Mouse (Mus musculus) forebrain, embryonic 15.5 days (tissue): Measurements from ENCODE around the gene Tnik. TPM values are rescaled to one million over a fixed set of nuclear protein-coding genes. Genes with fewer than 3 reads are reported as not detected.

ENCODE experiments used
- ATAC-seq: fragments of 200-750 bp; cut with Nextera tagmentation; replicated peaks from 2 replicates; pipeline ENCODE4 v1.8.0; 2017; ENCODE audit warnings: mild to moderate bottlenecking, moderate TSS enrichment, moderate library complexity
- H3K27ac ChIP-seq: fragments of 300-500 bp; sonication (generic); replicated peaks from 2 replicates; pipeline ENCODE4 v1.5.1; 2015; ENCODE audit warnings: mild to moderate bottlenecking, inconsistent platforms
- H3K27me3 ChIP-seq: fragments of 300-500 bp; sonication (generic); 2 replicates; pipeline ENCODE4 v1.6.1; 2015; ENCODE audit warnings: inconsistent platforms
- H3K36me3 ChIP-seq: fragments of 300-500 bp; sonication (generic); 2 replicates; pipeline ENCODE4 v1.6.1; 2015; ENCODE audit warnings: mild to moderate bottlenecking, inconsistent platforms
- H3K4me1 ChIP-seq: fragments of 300-500 bp; sonication (generic); 2 replicates; pipeline ENCODE4 v1.6.1; 2015; ENCODE audit warnings: inconsistent platforms
- H3K4me2 ChIP-seq: fragments of 300-500 bp; sonication (generic); replicated peaks from 2 replicates; pipeline ENCODE4 v1.6.1; 2015; ENCODE audit warnings: mild to moderate bottlenecking, inconsistent platforms
- H3K4me3 ChIP-seq: fragments of 300-500 bp; sonication (generic); 2 replicates; pipeline ENCODE4 v1.5.1; 2015; ENCODE audit warnings: mild to moderate bottlenecking, inconsistent platforms
- H3K9ac ChIP-seq: fragments of 300-500 bp; sonication (generic); replicated peaks from 2 replicates; pipeline ENCODE4 v1.6.1; 2015; ENCODE audit warnings: mild to moderate bottlenecking, inconsistent platforms
- H3K9me3 ChIP-seq: fragments of 300-500 bp; sonication (generic); 2 replicates; pipeline ENCODE4 v1.6.1; 2016; ENCODE audit warnings: inconsistent platforms
- WGBS: fragments of 180-500 bp; shearing (Covaris S2); methylation state at CpG from one replicate; pipeline ENCODE4 v1.1.7; 2015; ENCODE audit warnings: mixed read lengths; 5-methylcytosine and 5-hydroxymethylcytosine counted together
- polyA plus RNA-seq: library from polyadenylated mRNA; unstranded; fragments of >200 nt; fragmentation: Nextera tagmentation; extraction: Ambion mirVana; gene quantifications from 2 replicates; pipeline ENCODE4 v1.2.1, GENCODE M21; 2015

Gene Tnik
- polyA plus RNA-seq, 1 experiment from 2014 or later = 97.8 TPM

DNA sequence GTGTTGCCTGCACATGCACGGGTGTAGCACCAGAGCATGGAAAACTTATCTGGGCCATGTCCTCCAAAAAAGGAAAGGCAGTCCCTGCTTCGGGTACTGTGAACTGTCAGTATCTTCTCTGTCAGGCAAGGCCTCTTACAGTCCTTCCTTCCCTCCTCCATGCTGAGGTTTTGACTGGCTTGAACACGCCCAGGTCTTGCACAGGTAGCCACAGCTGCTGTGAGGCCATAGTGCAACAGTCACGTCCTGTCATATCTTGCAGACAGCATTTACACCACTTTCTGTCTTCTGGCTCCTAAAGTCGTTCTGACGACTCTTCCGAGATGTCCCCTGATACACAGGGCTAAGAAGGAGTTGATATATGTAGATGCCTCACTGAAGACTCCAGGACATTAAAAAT is 28.8 kb upstream of the Tnik start:
- Histone ChIP-seq H3K4me3 (no peak overlapping the region), H3K27ac (no peak overlapping the region), H3K4me1 (no peaks in the 10 kb centered on the region), H3K9me3 (no peaks in the 10 kb centered on the region), H3K36me3 (no peaks in the 10 kb centered on the region), H3K4me2 (no peak overlapping the region), H3K27me3 (no peaks in the 10 kb centered on the region), H3K9ac (no peak overlapping the region)
- 91% methylated on average over 6 of the region's 7 CpGs for WGBS
- ATAC-seq = no peak

DNA sequence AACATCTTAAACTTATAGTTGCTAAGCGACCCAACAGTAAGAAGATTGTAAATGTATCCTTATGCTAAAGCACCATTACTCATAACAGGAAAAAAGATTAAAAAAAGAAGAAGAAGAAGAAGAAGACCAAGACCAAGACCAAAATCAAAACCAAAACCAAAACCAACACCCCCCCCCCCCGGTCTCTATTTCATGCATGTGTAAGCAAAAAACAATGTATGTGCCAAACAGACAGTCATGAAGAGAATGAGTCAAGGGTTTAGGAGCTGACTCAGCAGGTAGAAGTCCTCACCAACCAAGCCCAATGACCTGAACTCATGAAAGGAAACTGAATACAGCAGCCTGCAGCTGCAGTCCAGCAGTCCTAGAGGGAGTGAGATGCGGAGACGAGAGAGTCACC is 26.3 kb upstream of the Tnik start:
- no peak for ATAC-seq
- Histone ChIP-seq H3K4me1 (no peaks in the 10 kb centered on the region), H3K4me3 (no peak overlapping the region), H3K36me3 (no peaks in the 10 kb centered on the region), H3K9ac (no peak overlapping the region), H3K4me2 (no peak overlapping the region), H3K9me3 (no peaks in the 10 kb centered on the region), H3K27me3 (no peaks in the 10 kb centered on the region), H3K27ac (no peak overlapping the region)
- WGBS = 90% methylated on average over 4 of the region's 4 CpGs

DNA sequence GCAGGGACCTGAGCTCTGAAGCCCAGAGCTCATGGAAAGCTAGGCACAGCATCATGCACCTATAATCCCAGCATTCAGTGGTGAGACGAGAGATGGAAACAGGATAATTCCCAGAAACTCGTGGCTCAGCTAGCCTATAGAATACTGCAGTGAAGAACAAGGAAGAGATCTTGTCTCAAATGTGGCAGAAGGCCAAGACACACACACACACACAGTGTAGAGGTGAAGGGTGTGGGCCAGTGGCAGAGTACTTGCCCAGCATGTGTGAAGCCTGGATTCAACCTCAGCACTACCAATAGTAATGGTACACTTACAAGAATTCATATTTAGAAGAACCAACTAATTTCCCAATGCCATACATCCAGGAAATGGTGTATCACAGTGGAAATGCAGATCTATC is 24.9 kb upstream of the Tnik start:
- WGBS = 75% methylated on average over 2 of the region's 2 CpGs
- no peak for ATAC-seq
- Histone ChIP-seq H3K4me1 (no peaks in the 10 kb centered on the region), H3K27me3 (no peaks in the 10 kb centered on the region), H3K27ac (no peak overlapping the region), H3K9ac (no peak overlapping the region), H3K4me3 (no peak overlapping the region), H3K9me3 (no peaks in the 10 kb centered on the region), H3K36me3 (no peaks in the 10 kb centered on the region), H3K4me2 (no peak overlapping the region)

DNA sequence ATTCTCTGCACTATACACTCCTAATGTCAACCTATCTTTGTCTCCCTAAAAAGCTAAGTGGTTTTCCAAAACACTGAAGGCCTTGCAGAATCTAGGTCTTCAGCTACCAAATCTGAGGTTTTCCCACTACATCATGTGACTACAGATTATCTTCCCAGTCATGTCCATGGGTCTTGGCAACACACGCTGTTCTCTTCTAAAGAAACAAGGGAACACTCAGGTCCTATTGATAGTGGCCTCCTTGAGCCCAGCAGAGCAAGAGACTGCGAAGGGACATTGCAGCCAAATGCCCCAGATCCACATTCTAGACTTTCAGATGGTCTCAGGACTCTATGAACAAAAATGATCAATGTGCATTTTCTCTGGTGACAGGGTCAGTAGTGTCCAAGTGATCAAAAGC is 20.5 kb upstream of the Tnik start:
- Histone ChIP-seq H3K36me3 (no peaks in the 10 kb centered on the region), H3K4me1 (no peaks in the 10 kb centered on the region), H3K4me2 (no peak overlapping the region), H3K9ac (no peak overlapping the region), H3K4me3 (no peak overlapping the region), H3K9me3 (no peaks in the 10 kb centered on the region), H3K27ac (no peak overlapping the region), H3K27me3 (no peaks in the 10 kb centered on the region)
- WGBS = 77% methylated on average over 2 of the region's 2 CpGs
- no peak for ATAC-seq

DNA sequence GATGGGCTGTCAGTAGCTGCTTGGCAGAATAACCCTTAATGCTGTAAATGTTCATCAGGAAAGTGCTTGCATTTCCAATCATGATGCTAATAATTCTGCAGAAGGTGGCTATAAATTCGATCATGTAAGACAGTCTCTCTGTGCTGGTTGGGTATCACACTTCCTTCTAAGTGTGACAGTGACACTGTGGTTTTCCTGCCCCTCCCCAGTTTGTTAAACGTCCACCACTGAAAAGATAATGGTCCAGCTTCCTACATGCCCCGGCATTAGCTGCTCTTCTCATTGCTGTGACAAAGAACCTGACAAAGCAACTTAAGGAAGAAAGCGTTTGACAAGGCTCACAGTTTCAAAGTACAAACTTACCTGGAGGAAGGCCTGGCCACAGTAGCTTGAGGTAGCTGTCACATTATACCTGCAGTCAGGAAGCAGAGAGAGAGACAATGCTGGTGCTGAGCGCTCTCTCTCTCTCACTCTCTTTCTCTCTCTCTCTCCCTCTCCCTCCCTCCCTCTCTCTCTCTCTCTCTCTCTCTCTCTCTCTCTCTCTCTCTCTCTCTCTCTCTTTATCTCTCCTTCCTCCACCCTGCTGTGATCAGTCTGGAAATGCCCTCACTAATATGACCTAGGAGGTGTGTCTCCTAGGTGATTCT is 18.6 kb upstream of the Tnik start:
- 87% methylated on average over 5 of the region's 5 CpGs for WGBS
- no peaks in the 10 kb centered on the region for H3K4me1 ChIP-seq
- no peaks in the 10 kb centered on the region for H3K27me3 ChIP-seq

DNA sequence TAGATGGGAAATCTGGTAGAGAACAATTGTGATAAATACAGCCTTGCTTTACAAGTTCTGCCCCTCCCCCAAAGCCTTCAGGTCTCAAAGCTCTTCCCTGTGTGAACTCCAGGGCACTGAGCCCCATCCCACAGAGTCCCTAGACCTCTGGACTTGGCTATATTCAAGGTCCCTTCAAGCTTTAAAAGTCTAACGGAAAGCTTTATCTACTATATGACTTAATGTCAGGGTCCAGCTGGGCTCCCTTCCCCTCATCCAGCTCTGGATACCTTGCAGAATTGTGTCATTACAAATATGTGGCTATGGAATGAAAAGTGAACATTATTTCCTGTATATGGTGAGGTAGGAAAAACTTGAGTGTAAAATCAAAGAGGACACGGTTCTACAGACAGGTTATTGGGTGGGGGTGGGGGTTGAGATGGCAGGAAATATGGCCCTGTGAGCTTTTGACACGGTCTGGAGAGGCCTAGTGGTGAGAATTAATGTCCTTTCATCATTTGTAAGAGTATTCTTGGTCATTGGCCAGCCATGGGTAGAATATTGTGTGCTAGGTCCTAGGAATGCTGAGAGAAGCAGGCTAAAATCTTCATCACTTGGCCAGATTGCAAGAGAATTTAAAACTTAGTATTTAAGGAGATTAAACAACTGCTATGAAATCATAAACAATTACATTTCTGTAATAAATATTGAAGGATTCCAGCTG is 14.6 kb upstream of the Tnik start:
- Histone ChIP-seq H3K9ac (no peak overlapping the region), H3K9me3 (no peaks in the 10 kb centered on the region), H3K36me3 (no peaks in the 10 kb centered on the region), H3K27ac (no peak overlapping the region), H3K4me1 (no peaks in the 10 kb centered on the region), H3K4me3 (no peak overlapping the region), H3K27me3 (no peaks in the 10 kb centered on the region), H3K4me2 (no peak overlapping the region)
- 75% methylated on average over 3 of the region's 3 CpGs for WGBS
- no peak for ATAC-seq

More for the DNA sequence above, 18.6 kb upstream of the Tnik start:
- Histone ChIP-seq H3K4me3 (no peak overlapping the region), H3K4me2 (no peak overlapping the region), H3K9ac (no peak overlapping the region), H3K9me3 (no peaks in the 10 kb centered on the region), H3K36me3 (no peaks in the 10 kb centered on the region), H3K27ac (no peak overlapping the region)
- no peak for ATAC-seq

DNA sequence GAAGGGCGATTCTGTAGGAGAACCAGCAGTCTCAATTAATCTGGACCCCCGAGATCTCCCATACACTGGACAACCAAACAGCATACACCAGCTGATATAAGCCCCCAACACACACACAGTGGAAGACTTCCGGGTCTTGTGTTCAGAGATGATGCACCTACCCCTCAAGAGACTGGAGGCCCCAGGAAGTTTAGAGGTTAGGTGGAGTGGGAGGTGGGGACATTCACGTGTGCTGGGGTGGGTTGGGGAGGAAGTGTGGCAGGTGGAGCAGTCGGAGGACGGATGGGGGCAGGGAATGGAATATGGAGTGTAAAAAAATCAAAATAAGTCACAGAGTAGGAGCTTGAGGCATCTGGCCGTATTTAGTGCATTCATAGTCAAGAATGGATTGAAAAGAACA is 7.3 kb upstream of the Tnik start:
- Histone ChIP-seq H3K4me3 (no peak overlapping the region), H3K27me3 (no peaks in the 10 kb centered on the region), H3K4me1 (no peaks in the 10 kb centered on the region), H3K36me3 (no peaks in the 10 kb centered on the region), H3K4me2 (no peak overlapping the region), H3K9ac (no peak overlapping the region), H3K9me3 (no peaks in the 10 kb centered on the region), H3K27ac (no peak overlapping the region)
- ATAC-seq = no peak
- WGBS = 91% methylated on average over 7 of the region's 7 CpGs

DNA sequence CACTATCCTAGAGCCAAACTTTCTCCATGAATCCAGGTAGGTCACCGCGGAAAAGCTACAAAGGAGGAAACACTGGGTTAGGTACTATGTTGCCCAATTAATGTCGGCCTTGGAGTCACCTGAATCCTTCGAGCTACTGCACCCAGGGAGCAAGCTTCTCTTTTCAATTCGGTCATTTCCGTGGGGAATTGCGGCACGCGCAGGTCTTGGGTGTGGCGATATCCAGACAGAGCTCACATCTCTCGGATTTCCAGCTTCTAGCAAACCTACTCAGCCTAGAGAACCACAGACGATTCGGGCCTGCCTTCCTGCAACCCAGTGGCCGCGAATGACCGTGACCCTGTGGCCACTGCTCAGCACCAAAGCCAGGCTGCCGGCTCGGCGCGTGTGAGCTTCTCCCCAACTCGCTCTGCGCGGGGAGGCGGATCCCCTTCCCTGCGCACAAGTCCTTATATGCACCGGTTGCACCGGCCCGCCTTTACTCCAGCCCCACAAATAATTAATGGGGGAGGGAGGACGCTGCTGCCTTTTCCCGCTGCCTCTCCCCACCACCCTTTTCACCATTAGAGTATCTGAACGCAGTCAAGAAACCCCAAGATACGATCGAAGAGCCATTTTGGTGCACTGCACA is 528 bp upstream of the Tnik start:
- WGBS = under 1% methylated on average over 33 of the region's 33 CpGs
- H3K27ac ChIP-seq = peak overlapping the region; percentile 95
- peak overlapping the region; percentile 79 for H3K4me3 ChIP-seq

DNA sequence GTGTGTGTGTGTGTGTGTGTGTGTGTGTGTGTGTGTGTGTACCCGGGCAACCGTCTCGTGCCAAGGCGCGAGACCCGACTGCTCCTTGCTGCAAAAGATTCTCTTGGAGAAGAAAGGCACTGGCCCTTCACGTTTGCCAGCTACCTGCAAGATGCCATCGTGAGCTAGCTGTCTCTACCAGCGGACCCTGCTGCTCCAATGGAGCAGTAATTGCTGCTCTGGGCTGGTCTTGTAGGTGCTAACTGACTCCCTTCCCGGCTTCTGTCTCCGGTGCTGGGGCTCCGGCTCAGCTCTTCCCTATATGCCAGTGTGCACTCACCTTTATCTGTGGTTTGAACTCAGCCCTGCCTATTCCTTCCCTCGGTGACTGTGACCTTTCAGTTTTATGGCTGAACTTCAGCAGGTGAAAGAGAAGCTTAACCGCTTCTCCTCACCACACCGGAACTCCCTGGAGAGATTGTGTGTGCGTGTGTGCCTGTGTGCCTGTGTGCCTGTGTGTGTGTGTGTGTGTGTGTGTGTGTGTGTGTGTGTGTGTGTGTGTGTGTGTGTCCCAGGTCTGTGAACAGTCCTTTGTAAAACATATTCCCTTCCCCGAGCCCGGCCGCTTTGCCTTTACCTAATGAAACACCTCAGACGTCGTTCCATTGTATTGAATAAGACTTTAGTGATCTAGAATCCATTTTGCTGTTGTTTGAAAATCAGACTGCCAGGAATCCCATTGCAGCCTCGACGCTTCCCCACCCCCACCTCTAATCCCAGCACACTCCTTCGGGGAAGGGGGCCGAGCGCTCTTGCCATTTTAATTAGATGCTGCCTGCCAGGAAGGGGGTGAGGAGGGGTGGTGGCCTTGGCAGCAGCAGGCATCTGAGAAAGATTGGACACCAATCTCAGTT is 1.2 kb downstream of the Tnik start:
- Histone ChIP-seq H3K9me3 (no peaks in the 10 kb centered on the region), H3K4me1 (peaks cover 36% of the 10 kb centered on the region), H3K36me3 (no peaks in the 10 kb centered on the region), H3K27ac (peak overlapping the region; percentile 95), H3K4me2 (peak overlapping the region; percentile 85), H3K4me3 (peak overlapping the region; percentile 79), H3K9ac (peak overlapping the region; percentile 92), H3K27me3 (no peaks in the 10 kb centered on the region)
- WGBS = under 1% methylated on average over 26 of the region's 26 CpGs
- ATAC-seq = peak; percentile 35; the same call in 1 of the 2 replicates

More for the DNA sequence above, 528 bp upstream of the Tnik start:
- peak overlapping the region; percentile 85 for H3K4me2 ChIP-seq
- H3K9me3 ChIP-seq = no peaks in the 10 kb centered on the region
- peak; percentile 47 for ATAC-seq
- peaks cover 23% of the 10 kb centered on the region for H3K4me1 ChIP-seq
- H3K27me3 ChIP-seq = no peaks in the 10 kb centered on the region
- no peaks in the 10 kb centered on the region for H3K36me3 ChIP-seq
- H3K9ac ChIP-seq = peak overlapping the region; percentile 92

DNA sequence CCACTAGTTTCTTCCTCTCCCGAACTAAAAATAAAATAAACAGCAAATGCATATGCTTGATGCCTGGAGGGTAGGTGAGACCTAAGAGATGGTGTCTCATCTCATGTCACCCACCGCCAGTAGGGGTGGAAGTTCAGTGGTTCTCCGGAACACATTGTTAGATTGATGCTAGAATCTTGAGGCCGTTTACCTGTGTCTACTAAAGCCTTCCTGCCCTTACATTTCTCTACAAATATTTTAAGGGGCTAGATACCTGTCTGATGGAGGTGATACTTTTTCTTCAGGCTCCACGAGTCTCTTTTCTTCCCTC is 1.8 kb downstream of the Tnik start:
- Histone ChIP-seq H3K4me1 (peaks cover 39% of the 10 kb centered on the region), H3K4me3 (peak overlapping the region; percentile 79), H3K36me3 (no peaks in the 10 kb centered on the region), H3K27ac (peak overlapping the region; percentile 95), H3K27me3 (no peaks in the 10 kb centered on the region), H3K4me2 (peak overlapping the region; percentile 85), H3K9ac (peak overlapping the region; percentile 92), H3K9me3 (no peaks in the 10 kb centered on the region)
- 11% methylated on average over 5 of the region's 5 CpGs for WGBS
- no peak for ATAC-seq

DNA sequence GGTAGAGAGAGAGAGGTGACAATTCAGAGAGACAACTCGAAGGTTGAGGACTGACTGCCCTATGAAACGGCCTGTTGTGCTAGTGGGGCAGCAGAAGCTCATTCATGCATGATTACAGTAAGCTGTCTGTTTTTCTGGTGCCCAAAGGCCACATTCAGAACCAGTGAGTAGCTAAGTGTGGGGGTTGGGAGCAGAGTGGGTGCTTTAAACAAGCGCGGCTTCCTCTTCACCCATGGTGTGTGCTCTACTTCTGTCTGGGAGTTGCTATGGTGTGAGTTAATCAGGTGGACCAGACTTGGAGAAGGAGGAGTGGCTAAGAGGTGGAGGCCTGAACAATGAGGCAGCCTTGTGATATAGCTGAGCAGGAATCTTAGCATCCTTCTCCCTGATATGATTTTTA is 2.2 kb downstream of the Tnik start:
- ATAC-seq = peak; percentile 39
- Histone ChIP-seq H3K4me1 (peaks cover 43% of the 10 kb centered on the region), H3K9ac (peak overlapping the region; percentile 92), H3K27me3 (no peaks in the 10 kb centered on the region), H3K36me3 (no peaks in the 10 kb centered on the region), H3K27ac (peak overlapping the region; percentile 95), H3K4me3 (peak overlapping the region; percentile 79), H3K4me2 (peak overlapping the region; percentile 85), H3K9me3 (no peaks in the 10 kb centered on the region)
- 19% methylated on average over 4 of the region's 4 CpGs for WGBS

DNA sequence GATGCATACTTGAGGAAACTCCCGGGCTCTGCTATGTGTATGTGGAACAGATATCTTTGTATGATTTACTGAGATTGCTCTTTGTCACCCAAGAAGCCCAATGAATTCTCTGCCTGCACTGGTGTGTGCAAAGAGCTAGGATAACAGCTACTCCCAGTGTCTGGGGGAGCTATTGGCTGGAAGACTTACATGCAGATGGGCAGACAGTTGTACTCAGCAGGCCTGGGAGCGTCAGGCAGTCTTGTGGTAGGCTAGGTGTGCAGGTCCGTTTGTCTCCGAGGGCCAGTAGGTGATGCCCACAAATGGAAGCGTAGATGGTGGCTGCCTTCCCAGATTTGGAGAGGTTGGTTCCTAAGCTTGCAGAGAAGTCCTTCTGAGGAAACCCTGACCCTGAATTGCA is 2.6 kb downstream of the Tnik start:
- H3K9ac ChIP-seq = peak overlapping the region; percentile 92
- H3K36me3 ChIP-seq = no peaks in the 10 kb centered on the region
- no peaks in the 10 kb centered on the region for H3K9me3 ChIP-seq
- H3K4me1 ChIP-seq = peaks cover 46% of the 10 kb centered on the region
- 52% methylated on average over 5 of the region's 5 CpGs for WGBS
- no peaks in the 10 kb centered on the region for H3K27me3 ChIP-seq
- H3K27ac ChIP-seq = peak overlapping the region; percentile 95
- peak overlapping the region; percentile 79 for H3K4me3 ChIP-seq
- 0 out of 2 replicates have a peak, but pooled peaks have one; percentile 8 for ATAC-seq
- H3K4me2 ChIP-seq = peak overlapping the region; percentile 85
